Mouse (Mus musculus) adrenal gland, postnatal 14 days (tissue): Measurements from ENCODE around the gene Dock11. TPM values are rescaled to one million over a fixed set of nuclear protein-coding genes. Genes with fewer than 3 reads are reported as not detected.
A peak's percentile ranks its signal among the peaks of the same experiment; 100 is the strongest.

Source experiments
- DNase-seq: peaks from one replicate; pipeline ENCODE4 v3.0.0; 2021; ENCODE audit warnings: mixed read lengths
- total RNA-seq: library from RNA; stranded (reverse); gene quantifications from 2 replicates; pipeline ENCODE4 v1.2.3, GENCODE M21; 2021

Dock11 gene
- total RNA-seq, 1 experiment from 2014 or later: 7.4 TPM

DNA sequence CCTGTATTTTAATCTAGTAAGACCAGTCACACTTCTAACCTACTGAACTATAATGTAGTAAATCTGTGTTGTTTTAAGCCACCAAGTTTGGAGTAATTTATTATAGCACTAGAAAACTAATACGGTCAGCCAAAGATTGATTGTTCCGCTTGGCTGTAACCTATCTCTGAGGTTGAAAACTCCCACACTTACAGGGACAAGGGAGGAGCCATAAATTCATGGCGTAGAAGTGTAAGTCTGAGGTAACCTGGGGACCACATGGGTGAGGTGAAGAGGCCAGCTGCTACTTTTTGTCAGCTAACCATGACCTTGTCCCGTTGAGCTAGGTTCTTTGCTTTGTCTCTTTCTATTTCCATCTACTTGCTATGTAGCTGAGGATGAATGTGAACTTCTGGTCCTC is 61.5 kb downstream of the Dock11 start:
- no peak for DNase-seq

DNA sequence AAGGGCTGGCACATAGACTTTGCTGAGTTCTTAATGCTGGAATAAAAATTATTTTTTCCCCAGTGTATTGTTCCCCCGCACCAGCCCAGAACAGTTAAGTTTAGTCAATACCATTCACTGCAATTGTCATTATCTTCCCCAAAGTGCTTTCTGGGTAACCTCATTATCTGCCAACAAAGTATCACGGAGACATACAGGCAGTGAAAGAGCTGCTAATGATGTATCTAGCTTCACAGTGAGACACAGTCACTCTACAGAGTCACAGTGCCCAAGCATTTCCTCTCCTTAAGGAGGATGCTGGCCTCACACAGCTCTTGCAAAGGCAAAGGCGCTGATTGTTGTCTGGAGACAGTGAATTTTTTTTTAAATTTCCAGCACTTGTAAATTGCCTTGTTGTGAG is 63.3 kb downstream of the Dock11 start:
- DNase-seq: no peak

DNA sequence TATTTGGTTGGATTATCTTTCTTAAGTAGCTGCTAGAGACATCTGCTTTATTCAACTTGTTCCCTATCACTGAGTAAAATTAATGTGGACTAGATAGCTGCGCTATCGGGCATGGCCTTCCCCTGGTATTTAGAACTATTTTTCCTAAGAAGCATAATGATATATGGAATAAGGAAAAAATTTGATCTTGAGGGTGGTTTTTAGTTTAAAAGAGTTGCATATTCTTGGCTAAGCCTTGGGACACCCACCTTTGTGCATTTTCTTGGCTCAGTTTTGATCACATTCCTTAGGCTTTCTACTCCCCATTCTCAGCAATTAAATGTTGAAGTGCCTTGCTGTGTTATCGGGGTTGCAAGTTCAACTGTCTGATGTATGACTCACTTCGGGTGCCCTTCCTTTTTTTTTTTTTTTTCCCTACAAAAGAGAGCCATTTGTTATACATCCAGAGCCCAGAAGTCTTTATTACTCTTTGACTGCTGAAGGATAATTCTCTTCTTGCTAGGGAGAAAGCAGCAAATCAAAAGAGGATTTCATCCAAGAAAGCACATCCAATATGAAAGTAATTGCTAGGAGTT is 64.0 kb downstream of the Dock11 start:
- no peak for DNase-seq

DNA sequence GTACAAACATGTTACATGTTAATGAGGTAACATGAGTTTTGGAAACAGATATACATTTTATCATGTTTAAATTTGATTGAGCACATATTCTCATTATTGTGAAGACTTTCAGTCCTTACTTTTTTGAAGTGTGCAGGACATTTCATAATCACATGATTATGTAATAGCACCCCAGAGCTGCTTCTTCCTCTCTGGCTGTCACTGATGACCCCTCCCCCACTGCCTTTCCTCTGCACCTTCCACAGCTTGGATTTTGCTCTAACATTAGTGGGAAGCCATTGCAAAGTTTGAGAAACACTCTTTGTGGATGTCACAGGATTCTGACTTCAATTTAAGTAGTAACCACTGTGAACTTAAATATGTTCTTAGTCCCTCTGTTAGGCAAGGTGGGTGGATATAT is 67.6 kb downstream of the Dock11 start:
- no peak for DNase-seq

DNA sequence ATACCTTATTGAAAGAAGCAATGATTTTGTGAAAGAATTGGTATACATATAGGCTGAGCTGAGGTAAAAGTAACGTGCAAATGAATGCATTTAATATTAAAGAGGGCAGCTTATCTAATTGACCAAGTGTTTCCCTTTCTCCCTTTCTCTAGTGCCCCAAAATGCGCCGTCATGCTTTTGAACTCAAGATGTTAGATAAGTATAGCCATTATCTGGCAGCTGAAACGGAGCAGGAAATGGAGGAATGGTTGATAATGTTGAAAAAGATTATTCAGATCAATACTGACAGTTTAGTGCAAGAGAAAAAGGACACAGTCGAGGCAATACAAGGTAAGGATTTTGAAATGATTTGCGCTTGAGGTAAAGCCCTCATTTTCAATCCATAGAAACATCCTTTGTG is 74.5 kb downstream of the Dock11 start:
- DNase-seq: no peak

DNA sequence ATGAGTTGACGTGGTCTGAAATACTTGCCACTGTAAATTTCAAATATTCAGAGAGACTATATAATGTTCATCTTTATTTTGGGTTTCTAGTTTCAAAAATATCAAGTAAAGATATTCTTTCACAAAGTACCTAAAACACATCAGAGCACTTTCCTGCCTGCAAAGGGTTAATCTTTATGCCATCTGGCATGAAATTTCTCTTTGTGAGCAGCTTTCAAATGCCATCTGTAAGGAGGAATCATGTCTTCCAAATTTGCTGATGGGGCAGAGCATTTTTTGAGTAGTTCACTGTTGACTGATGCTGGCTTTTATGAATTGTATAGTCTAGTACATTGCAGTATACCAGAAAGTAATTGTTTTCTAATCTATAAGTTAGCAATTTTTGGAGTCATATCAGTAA is 80.6 kb downstream of the Dock11 start:
- DNase-seq: no peak

DNA sequence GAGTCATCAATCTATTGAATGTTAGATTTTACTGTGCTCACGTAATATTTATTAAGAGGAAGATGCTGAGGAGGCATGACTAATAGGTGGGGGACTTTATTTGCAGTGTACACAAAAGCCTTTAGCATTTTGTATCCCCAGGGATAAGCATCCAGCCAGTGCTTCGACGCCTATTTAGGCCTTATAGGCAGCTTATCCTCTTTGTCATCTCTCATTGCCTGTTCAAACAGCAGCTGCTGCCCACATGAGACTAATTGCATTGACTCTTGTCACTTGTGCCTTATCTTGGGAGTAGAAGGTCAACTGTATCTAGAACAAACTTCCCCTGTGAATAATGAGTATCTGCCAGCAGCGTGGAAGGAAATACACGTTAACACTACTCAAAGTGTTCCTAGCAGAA is 88.0 kb downstream of the Dock11 start:
- no peak for DNase-seq

DNA sequence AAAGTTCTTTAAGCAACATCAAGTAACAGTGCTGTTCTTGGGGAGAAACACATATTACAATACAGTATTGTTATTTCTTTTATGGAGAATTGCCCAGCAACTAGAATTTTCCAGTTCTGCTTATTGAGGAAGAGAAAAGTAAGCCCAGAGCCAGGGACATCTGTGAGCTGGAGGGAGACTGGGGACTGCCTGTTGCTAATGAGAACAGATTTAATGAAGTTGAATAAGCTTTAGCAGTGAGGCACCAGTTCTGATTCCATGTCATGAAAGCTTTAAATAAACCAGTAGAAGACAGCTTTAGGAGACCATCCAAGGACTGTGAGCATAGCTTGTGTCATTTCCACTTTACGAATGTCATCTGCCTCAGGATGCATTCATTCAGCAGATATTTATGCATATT is 99.3 kb downstream of the Dock11 start:
- no peak for DNase-seq

DNA sequence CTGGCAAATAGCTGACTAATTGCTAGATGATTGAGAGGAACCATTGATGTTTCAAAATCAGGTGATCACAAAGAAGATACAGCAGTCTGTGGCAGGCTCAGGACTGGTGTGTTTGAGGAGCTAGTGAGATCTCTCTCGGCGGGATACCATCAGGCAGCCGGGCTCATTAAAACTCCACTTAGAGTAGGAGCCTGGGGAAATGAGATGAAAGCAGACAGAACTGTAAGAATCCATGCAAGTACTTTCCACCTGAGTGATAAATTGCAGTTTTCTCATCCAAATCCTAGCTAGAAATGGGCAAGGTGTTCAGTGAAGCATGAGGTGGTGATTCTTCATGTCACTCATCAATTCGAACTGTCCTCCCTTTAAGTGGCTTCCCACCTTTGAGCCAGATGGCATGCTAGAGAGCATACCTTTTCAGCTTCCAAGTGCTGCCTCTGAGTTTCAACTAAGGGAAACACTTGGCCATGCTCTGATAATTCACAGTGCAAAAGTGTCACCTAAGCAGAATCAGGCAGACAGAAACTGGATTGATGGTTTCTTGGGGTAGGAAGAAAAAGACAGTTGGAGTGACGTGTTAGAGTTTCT is 102.0 kb downstream of the Dock11 start:
- no peak for DNase-seq

DNA sequence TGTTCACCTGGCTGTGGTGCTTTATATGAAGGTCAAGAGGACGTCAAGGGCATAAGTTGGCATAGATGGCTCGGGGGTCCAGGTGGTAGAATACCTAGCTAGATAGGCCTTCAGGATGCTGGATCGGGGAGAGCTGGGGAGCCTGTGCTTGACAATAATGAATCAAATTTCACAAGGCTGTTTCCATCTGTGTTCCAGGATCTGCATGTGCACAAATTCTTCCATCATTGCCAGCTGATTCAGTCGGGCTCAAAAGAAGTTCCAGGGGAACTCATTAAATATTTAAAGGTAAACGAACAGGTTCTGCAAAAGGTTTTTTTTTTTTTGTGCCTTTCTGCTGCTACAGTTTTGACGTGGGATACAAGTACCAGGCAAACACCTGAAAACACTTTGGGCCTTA is 105.6 kb downstream of the Dock11 start:
- DNase-seq: no peak

DNA sequence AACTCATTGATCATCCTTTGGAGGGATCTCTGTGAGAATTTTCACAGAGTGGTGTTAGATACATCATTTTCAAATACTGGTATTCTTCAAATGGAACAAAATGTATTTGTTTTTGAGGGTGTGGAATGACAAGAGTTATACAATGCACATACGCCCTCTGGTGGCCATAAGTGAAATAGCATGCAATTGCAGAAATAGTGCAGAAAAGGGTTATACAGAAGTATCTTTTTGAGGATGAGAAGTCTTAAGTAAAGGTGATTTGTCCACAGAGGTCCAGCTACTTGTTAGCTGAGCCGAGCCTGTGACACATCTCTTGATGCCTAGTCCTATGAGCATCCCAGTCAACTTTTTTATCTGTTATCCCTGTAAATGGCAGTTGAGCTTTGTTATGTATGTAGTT is 108.4 kb downstream of the Dock11 start:
- DNase-seq: peak; percentile 32

DNA sequence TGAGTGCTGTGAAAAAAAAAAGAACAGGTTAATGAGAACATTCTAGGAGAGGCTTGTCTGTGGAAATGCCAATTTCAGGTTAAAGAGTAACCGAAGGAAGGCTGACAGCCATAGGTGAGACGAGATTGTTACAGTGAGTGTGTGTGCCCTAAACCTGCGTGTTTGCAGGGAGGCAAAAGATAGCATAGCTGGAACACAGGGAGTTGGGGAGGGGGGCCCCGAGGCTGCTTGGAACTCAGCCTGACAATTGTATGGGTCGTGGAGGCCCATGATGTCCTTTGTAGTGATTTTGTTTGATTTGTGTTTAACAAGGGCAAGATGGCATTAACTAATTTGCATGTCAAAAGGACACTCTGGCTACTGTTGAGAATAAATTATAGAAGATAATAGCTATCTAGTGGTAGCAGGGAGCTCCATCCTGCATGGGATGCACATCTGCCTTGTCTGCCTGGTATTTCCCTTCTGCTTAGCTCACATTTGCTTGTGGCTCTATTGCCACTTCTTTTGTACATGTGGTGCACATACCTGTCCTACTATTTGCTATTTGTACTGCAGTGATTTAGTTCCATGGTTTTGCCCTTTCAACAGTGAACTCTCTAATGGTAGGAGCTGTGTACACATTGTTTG is 109.3 kb downstream of the Dock11 start:
- DNase-seq: no peak

DNA sequence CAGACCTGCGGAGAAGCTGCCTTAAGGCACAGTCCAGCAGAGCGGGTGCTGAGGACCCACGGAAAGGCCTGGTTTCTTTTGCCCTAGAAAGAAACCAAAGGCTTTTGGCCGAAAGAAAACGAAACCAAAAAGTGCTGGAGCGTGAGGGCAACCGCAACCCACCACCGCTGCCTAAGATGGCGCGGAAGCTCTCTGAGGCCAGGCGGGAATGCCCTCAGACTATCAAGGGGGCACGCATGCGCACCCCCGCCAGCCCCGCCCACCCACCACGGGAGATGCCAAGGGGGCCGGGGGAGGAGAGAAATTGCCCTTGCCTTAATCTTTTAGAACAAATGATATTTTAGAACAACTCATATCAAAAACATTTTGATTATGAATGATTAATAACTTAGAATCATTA is 137.0 kb downstream of the Dock11 start:
- DNase-seq: no peak

DNA sequence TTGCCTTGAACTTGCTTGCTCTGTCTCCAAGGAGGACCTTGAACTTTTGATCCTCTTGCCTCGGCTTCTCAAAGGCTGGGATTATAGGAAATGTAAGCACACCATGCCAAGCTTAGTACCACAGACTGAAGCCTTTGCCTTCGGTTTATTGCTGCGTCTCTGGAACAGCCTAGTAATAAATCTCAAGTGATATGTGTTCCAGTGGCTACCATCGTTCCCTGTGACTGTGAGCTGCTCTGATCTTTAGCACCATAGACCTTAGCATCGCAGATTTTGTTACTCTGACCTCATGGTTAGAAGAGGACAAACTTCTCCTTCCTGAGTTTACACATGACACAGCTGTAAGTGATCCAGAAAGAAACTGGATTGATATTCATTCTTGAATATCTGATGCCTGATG is 142.5 kb downstream of the Dock11 start:
- no peak for DNase-seq

DNA sequence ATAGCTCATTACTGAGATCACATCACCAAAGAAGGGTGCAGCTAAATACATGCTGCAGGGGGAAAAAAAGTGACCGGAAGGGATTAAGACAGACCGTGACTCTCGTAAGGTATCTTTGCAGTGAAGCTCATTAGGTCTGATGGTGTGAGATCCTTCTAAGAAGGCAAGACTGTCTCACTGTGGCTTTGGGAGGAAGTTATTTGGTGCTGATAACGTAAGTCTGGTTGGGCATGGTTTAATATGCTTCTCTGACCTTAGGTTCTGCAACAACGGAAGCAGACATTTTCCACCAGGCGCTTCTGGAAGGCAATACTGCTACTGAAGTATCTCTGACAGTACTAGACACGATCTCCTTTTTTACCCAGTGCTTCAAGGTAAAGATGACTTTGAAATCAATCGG is 145.4 kb downstream of the Dock11 start:
- DNase-seq: no peak

DNA sequence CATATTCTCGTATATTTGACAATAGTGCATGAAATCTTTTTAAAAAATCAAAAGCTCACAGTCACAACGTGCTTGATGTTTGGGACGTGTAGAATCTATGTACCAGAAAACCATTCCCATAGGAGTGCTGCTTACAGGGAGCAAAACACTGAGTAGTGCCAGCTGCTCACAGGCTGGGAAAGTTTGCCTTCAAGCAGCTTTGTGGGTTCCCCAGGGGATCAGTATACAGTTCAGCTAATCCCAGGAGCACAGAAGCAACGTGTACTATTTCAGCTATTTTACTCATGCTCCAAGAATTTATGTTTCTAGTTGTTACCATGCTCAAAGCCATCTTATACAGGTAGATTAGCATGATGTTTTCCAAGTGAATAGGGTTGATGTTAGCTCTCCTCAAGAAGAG is 157.1 kb downstream of the Dock11 start:
- DNase-seq: no peak

DNA sequence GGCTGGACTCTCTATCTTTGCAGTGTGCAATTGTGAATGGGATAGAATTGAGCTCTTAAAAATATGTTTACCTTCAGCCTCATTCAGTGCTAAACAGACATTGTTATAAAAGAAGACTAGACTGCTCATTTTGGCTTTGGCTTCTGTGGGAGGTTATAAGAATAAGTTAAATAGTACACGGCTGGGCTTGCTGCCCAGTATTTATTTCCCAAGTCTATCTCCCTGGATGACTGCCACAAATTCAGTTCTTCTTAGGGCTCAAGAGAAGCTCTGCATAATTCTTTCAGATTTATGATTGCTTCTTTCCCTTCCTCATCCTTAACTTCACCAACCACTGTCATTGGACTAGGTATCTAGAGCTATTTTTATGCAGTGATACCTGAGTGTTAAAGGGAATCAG is 158.8 kb downstream of the Dock11 start:
- peak; percentile 12 for DNase-seq

DNA sequence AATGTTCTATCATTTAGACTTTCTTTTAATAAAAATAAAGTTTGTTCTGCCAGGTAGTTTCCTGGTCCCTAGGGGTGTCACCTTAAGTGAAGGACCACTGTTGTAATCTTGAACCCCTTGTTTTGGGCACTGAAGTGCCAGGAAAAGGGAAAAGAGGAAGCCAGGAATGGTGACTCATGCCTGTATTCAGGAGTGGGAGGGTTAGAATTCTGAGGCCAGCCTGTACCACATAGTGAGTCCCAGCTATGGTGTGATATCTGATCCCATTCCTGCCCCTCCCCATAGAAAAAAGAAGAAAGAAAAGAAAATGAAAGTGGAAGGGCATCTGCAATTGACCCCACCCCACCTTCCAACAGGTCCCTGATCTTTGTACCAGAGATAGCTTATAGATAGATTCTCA is 161.7 kb downstream of the Dock11 start:
- DNase-seq: no peak

DNA sequence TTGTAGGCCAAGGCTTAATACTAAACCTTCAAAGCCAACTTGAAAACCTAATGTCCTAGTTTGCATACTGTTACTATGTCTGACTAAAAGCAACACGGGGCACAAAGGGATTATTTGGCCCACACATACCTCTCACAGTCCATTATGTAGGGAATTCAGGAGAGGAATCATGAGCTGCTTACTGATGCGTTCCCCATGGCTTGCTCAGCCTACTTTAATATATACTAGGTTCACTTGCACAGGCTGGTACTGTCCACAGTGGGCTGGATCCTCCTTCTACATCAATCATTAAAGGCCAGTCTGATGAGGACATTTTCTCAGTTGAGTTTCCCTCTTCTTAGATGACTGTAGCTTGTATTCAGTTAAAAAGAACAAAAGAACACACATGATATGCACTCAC is 185.4 kb downstream of the Dock11 start:
- DNase-seq: no peak

DNA sequence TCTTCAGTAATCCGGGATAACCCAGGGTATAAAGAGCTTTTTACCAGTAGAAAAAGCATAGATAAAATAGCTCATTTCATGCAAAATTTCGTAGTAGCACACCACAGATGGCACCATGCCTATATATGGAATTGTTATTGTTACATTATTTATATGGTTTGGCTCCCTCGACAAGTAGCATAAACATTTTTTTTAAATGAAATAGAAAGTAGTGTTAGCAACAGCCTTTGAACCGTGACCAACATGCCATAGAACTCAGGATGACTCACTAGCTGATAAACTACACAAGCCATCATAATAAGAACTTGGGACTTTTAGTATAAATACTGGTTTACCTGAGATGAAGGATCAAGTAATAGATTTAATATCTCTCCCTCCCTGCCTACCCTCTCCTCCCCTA is 188.5 kb downstream of the Dock11 start:
- no peak for DNase-seq

DNA sequence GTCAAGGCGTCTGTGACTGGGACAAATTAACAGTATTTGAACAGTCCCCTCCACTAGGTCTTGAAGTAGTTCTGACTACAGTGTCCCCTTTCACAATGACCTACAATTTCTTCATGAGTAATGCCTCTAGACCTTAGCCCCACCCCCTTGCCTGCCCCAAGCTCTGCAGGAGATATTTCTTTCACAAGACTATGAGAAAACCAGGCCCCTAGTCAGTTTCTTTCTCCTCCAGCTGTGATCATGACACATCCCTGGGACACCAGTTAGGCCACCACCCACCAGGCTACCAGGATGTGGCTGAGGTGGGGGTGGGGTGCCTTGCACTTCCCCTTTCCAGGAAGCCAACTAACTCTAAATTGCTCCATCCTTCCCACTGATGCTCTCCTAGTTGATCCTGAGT is 194.3 kb downstream of the Dock11 start:
- peak; percentile 11 for DNase-seq

DNA sequence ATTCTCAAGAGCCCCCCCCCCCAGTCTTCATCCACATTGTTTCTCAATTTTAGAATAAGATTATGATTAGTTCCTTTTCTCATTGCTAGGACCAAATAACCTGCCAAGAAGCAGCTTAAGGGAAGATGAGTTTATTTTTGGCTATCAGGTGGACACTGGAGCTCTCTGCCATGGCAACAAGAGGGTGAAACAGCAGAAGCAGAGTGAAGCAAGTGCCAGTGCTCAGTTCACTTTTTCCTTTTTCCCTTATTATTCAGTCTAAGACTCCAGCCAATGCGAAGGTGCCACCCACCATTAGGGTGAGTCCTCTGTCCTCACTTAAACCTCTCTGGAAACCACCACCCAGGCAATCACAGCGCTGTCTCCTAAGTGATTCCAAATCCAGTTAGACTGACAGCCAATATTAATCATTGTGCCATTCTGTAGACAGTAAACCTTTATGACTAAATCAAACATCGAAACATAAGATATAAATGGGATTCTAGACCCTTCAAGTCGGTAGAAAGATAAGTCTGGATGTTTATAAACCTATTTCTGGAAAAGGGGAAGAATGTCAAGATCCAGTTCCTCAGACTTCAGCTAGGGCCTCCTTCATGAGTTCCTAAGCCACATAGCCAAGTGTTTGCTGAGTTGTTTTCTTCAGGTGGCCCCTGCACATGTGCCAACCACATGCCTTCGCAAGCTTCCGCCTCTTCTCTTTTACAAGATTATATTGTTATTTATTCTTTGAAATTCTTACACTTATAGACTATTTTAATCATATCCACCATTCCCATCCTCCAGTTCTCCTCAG is 200.0 kb downstream of the Dock11 start:
- DNase-seq: no peak

DNA sequence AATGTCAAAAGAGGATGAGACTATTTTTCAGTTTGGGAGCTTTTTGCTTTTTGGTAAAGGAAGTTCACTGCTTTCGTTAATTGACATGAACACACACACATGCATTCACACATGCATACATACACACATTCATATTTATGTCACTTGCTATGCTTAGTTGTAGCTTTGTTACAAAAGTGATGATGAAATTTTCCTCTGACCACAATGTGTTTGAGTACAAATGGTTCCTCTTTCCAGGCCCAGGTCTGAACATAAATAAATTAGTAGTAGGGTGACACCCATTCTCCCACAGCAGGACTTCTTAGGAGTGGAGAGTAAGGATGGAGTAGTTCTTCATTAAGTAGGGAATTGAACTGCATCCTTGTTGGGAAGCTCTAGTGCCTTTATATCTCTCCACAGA is 212.3 kb downstream of the Dock11 start:
- no peak for DNase-seq

DNA sequence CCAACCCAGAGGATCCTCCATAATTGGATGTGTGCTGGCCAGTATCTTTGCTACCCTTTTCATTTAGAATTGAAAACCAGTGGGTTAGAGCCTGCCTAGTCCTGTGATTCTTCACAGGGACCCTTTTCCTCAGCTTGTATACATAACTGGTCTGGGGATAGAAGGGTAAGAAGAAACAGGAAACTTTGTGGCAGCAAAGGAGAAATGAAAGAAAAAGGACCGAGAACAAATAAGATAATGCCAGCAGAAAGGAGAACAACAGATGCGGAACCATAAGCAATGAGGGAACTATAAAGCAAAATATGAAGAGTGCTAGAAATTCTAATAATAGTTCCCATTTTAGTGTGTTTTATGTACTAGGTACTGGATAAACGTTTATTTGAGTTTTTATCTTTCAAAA is 212.7 kb downstream of the Dock11 start:
- DNase-seq: no peak
